Mouse (Mus musculus): ENCODE data around the gene Naaladl1.
"Not testable (repeated sequence)": the region's sequence is repeated elsewhere in the genome, so short reads cannot be mapped to it uniquely, and the experiment has no call there.

Naaladl1 gene

DNA sequence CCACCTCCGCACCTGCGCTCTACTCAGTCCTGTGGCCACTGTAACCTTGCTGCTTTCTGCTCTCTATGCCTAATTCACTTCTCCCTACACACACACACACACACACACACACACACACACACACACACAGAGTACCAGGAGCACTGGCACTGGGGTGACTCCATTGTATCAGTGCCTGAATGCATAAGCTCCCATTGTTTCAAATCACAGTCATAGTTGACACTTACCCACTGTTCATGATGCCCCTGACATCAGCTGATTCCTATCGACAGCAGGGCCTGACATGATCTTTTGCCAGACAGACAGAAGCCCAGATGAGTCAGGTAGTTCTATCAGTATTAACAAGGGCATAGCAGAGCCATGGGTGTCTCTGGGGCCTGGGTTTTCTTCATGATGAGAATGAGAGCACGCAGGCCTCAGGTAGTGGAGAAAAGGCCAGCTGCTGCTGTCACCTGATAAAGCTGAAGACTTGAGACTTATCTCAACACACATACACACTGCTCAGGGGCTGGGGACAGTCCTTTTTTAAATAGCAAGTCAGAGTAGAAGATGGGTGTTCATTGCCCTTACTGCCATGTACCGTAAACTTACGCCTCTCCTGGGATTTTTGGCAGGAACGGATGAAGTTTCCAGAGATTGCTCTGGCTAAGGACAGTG is 26.7 kb downstream of the Naaladl1 start:
- DNase-seq = no peak

DNA sequence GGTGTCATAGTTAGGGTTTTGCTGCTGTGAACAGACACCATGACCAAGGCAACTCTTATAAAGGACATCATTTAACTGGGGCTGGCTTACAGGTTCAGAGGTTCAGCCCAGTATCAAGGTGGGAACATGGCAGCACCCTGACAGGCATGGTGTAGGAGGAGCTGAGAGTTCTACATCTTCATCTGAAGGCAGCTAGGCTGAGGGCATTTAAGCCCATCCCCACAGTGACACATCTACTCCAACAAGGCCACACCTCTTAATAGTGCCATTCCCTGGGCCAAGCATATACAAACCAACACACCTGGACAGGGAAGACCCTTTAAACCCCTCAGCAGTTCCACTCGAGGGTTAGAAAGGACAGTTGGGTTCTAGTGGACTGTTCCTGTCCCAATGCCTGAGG is 27.6 kb downstream of the Naaladl1 start:
- DNase-seq = not testable (repeated sequence)

DNA sequence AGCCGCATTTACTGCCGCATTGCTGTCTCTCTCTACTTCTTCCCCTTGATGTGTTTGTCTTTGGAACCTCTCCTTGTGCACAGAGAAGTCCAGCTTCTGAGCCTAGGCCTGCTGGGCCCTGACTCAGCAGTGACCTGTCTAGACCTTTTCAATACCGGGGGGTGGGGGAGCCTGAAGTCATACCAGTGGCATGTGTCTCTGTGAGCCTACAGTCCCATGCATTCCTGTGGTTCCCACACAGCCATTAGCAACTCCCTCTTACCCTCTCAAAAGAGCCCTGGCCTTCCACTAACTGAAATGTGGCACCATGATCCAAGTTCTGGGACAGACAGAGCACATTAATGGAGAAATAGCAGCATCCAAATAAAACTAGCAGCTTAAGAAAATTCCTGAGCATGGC is 30.8 kb downstream of the Naaladl1 start:
- DNase-seq = no peak

DNA sequence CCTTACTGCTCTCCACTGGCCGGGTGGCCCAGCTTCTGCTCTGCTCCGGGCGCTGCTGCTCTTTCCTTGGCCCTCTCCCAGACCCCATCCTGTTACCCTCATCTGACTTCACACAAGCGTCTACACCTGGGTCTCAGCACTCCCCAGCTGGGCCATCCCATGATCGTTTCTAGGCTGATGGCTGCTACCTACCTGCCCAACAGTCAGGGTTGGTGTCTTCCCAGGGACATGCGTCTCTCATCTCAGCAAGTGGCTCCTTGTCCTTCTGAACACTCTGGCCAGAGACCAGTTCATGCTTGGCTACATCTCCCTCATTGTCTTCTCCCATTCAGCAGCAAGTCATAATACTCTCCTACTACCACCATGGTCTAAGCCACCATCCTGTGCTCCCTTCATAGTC is 34.1 kb downstream of the Naaladl1 start:
- DNase-seq = no peak

DNA sequence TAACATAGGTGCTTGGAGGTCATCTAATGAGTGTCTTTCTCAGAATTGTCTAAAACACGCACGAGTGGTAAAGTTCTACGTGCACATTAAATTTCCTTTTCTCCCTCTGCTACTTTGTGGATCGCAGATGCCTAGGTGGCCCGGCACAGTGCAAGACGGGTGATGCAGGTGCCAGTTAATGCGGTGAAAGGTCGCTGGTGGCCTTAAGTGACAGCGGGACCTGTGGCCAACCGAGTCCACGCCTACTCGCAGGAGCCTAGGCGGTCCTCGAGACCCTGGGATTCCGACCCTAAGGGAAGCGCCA is 34.7 kb downstream of the Naaladl1 start:
- DNase-seq = no peak

DNA sequence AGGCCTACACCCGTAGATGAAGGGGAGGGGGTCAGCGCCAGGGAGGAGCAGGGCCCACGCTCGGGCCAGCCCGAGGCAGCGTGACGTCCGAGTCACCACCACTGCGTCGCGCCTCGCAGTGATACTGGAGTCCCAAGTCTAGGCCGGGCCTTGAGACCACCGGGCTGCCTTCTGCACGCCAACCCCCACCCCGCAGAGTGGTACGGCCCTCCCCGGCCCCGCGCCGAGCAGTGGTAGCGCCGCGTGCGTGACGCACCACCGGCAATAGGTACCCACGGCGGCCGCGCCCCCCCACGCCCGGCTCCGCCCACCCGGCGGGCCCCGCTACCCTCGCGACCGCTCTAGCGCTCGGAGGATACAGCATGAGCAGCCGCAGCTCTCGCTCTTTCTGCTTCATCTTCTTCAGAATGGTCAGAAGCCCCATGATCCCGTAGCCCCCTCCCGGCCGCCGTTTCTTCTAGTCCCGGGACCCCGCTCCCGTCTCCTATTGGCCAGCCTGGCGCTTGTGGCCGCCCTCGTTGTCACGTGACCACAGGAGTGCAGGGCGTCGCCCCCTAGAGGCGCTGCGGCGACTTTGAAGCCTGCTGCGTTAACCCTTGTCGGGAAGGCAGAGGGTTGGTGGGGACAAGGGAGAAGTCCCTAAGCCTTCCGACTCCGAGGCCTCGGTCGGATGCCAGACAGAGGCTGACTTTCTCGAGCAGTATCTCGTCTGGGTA is 35.3 kb downstream of the Naaladl1 start, which contains the start of gene Batf2:
Gene Batf2 (plus strand): TSS at position 306 of the 716 bp plus-strand sequence.
- DNase-seq = peak; percentile 95

DNA sequence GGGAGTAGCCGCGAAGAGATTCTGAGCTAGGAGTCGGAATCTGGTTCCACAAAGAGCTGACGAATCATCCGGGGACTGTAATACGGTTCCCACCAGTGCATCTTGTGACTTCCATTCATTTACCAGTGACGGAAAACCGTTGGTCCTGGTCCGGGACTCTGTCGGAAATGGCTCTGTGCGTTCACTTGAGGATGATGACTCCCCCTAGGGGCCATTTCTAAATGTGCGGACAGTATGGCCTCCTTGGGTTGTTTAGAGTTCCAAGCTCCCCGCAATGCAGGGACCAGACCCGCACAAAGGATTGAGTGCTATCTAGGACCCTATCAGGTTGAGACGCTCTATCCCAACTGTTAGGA is 35.8 kb downstream of the Naaladl1 start, which contains the start of gene Arl2:
Gene Arl2 (minus strand): TSS at position 155 of the 356 bp plus-strand sequence.
- peak; percentile 88 for DNase-seq

DNA sequence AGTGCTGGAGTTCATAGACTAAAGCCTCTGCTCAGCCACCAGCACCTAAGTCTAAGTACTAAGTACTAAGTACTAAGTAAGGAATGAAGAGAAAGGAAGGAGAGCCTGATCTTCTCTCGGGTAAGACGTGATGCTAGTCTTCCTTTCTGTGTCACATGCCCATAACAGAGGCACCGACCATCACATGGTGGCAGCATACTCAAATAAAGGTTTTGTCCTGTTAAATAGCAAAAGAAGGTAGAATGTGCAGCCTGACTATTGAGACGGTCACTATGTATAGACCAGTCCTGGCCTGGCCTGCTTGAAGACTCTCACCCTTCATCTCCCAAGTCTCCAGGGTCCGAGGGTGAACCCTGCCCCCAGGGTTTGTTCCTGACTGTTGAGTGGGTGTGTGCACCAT is 39.3 kb downstream of the Naaladl1 start:
- no peak for DNase-seq

DNA sequence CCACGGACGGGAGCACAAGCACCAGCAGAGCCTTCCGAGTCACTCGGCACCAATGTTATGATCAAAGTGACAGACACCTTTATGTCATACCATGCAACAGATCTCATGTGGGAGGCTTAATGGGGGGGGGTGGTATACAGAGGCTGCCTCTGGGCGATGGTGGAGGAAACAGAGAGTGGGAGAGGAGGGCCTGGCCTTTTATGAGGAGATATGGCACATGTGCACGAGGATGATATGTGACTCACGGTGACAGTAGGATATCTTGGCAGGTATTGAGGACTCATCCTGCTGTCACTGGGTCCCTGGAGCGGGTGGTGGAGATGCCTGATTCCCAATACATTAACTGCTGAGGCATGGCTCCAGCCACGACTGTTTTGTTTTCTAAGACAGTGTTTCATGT is 49.6 kb downstream of the Naaladl1 start:
- DNase-seq = no peak

DNA sequence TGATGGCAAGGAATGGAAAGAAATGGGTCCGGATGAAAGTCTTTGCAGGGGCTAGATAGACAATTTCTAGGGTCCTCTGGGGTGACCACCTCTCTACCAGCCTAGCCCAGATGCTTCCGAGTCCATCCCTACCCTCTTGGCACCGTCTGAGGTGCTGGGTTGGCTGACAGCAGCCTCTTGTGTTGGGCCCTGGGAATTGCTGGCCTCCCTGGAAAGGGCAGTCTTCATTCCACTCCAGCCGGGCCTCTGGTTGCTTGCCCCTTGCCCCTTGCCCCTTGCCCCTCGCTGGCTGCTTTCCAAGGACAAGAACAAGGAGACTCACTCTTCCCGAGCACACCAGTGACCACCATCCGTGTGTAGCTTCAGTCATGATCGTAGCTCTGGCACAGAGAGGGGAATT is 50.8 kb downstream of the Naaladl1 start:
- DNase-seq = peak; percentile 62

DNA sequence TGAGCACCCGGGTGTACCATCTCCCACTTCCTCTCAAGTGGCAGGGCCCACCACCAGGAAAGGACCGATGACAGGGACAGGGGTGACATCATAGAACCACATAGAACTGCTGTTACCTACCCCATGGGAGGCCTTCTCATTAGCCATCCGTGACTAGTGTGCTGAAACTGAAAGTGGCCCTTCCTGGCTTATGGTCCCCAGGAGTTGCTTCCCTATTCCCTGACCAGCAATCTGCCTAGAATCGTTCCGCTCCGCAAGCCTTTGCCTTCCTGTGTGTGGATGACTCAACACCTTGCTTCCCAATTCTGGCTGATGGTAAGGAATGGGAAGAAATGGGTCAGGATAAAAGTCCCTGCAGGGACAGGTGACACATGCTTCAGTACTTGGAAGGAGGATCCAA is 51.6 kb downstream of the Naaladl1 start:
- DNase-seq = no peak

DNA sequence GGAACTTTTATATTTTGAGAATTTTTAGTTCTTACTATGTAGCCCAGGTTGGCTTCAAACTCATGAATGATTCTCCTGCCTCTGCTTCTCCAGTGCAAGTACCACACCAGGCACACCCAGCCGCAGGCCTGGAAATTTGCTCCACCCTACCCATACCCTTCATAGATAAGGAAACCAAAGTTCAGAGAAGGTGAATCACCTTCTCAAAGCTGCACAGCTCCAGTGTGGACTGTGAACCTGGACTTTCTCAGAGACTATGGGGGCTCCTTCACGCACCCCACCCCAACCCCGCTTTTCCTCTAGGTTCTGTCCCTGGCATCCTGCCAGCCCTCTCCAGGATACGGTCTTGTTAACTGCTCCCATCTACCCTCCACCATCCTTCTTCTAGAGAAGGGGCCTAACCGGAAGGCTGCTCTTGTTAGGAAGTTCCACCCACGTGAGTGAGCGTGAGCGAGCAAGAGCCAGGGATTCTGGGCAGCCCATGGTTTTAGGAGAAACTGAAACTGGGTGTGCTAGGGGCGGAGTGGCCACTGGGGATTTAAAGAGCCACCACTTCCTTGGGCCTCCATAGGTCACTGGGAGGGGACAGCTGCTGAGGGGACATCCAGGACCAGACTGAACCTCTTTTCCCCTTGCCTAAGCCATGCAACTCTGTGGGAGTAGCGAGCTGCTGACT is 58.4 kb downstream of the Naaladl1 start:
- DNase-seq = peak; percentile 60
